Mouse (Mus musculus): ENCODE measurements around the gene Cdc16. TPM values are rescaled to one million over a fixed set of nuclear protein-coding genes. Genes with fewer than 3 reads are reported as not detected.

The Cdc16 gene
- total and polyA plus RNA-seq, 3 experiments: 55.1 to 94.3 (median 55.6) TPM

DNA sequence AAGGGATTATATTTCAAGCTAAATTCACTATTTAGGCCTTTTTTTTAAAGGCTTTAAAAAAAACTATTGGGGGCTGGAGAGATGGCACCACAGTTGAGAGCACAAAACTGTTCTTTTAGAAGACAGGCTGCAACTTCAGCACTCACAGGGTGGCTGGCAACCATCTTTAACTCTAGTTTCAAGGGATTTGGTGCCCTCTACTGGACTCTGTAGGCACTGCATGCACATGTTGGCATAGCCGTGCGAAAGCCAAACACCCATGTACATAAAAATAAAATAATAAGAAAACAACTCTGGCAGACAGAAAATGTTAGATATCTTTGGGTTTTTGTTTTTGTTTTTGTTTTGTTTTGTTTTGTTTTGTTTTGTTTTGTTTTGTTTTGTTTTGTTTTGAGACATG is 3.8 kb upstream of the Cdc16 start (continued):
- TF ChIP-seq NELFE (IDR thresholded peaks at IDR 0.05; ENCODE audit: low read depth, low read length) (no peak), SMC3 (IDR thresholded peaks at IDR 0.05; ENCODE audit: low read depth, low read length) (peak; percentile 82), MEF2A (IDR thresholded peaks at IDR 0.05; ENCODE audit: borderline replicate concordance, low read depth, low read length) (no peak), ZMIZ1 (IDR thresholded peaks at IDR 0.05; ENCODE audit: low read depth, low read length) (no peak), HCFC1 (IDR thresholded peaks at IDR 0.05; ENCODE audit: low read depth, low read length) (no peak), MAFK (IDR thresholded peaks at IDR 0.05; ENCODE audit: insufficient replicate concordance, low read length) (no peak), CHD1 (IDR thresholded peaks at IDR 0.05; ENCODE audit: low read depth, low read length) (no peak), ZKSCAN1 (IDR thresholded peaks at IDR 0.05; ENCODE audit: borderline replicate concordance, low read depth, low read length) (no peak), TBP (conservative IDR thresholded peaks at IDR 0.05; ENCODE audit: low read depth, low read length) (no peak), MXI1 (IDR thresholded peaks at IDR 0.05; ENCODE audit: low read depth, low read length) (no peak)

DNA sequence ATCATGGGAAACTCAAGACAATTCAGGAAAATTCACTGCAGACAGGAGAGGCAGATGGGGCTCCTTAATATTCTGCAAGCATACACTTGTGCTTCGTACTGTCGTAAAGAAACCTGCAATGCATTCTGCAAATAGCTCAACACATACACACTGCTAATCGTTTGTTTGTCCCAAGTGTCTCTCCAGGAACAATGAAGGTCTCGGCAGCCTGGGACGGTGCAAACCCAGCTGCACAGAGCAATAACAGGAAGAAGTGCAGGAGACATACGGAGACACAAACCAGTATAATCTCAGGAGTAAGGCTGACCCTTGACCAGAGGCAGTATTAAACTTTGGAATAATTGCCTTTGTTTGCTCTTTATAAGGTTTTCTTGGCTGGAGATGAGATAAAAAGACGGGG is 996 bp upstream of the Cdc16 start:
- peaks cover 0 to 29% of the 10 kb centered on the region in 2 experiments; a peak in 2 of 4 replicates for H3K4me1 ChIP-seq (ENCODE audit: control insufficient read depth in 1 of 2, insufficient read depth in 2 of 2)
- H3K36me3 ChIP-seq (replicated peaks in 1 of 2; ENCODE audit: control insufficient read depth in 1 of 2, insufficient read depth in 1 of 2, low read length in 1 of 2): peaks cover 8 to 19% of the 10 kb centered on the region in 2 experiments
- in situ Hi-C loops (cut with MboI; ENCODE audit: low pct_ligation_motif_present, low pct_unique_long_range_greater_than_20kb, low sequenced_read_pairs) (no loop called here), dilution Hi-C loops (cut with MboI; ENCODE audit: extremely low pct_ligation_motif_present, extremely low pct_unique_long_range_greater_than_20kb, low sequenced_read_pairs) (no loop called here)
- no peak overlapping the region for H3K27ac ChIP-seq (ENCODE audit: insufficient read depth, low read depth)
- H3K4me3 ChIP-seq (replicated peaks in 1 of 3; ENCODE audit: low read depth in 2 of 3, low read length in 2 of 3, poor library complexity in 1 of 3): no peak overlapping the region
- no peak overlapping the region for H3K9ac ChIP-seq (ENCODE audit: insufficient read depth, low read depth)
- H3K4me2 ChIP-seq (ENCODE audit: insufficient read depth, low read depth, poor library complexity, severe bottlenecking): no peak overlapping the region
- DNase-seq (ENCODE audit: extremely low read depth): no peak
- H3K79me2 ChIP-seq (replicated peaks; ENCODE audit: control insufficient read depth, extremely low read depth, insufficient read depth, poor library complexity, severe bottlenecking): peaks cover 26% of the 10 kb centered on the region
- TF ChIP-seq NRF1 (IDR thresholded peaks at IDR 0.05; ENCODE audit: low read depth, low read length): no peak
- H3K9me3 ChIP-seq (replicated peaks; ENCODE audit: low read length): no peaks in the 10 kb centered on the region
- H3K27me3 ChIP-seq (replicated peaks): no peaks in the 10 kb centered on the region

GRCm38 (mm10) chr8:13757805-13758727 is 590 bp downstream of the Cdc16 start:
- H3K36me3 ChIP-seq (replicated peaks in 1 of 2; ENCODE audit: control insufficient read depth in 1 of 2, insufficient read depth in 1 of 2, low read length in 1 of 2): peaks cover 19 to 34% of the 10 kb centered on the region in 2 experiments
- peaks cover 0 to 29% of the 10 kb centered on the region in 2 experiments; a peak in 2 of 4 replicates for H3K4me1 ChIP-seq (ENCODE audit: control insufficient read depth in 1 of 2, insufficient read depth in 2 of 2)
- dilution Hi-C loops (cut with MboI; ENCODE audit: extremely low pct_ligation_motif_present, extremely low pct_unique_long_range_greater_than_20kb, low sequenced_read_pairs): no loop called here
- peaks cover 26% of the 10 kb centered on the region for H3K79me2 ChIP-seq (replicated peaks; ENCODE audit: control insufficient read depth, extremely low read depth, insufficient read depth, poor library complexity, severe bottlenecking)
- DNase-seq (ENCODE audit: extremely low read depth): peak; percentile 62
- H3K27ac ChIP-seq (ENCODE audit: insufficient read depth, low read depth): peak overlapping the region; percentile 9; the same call in 1 of the 2 replicates
- H3K4me3 ChIP-seq (replicated peaks in 1 of 3; ENCODE audit: low read depth in 2 of 3, low read length in 2 of 3, poor library complexity in 1 of 3): peak overlapping the region; percentile 82 to 98 (median 97)
- H3K9ac ChIP-seq (ENCODE audit: insufficient read depth, low read depth): peak overlapping the region; percentile 98
- H3K4me2 ChIP-seq (ENCODE audit: insufficient read depth, low read depth, poor library complexity, severe bottlenecking): peak overlapping the region; percentile 64
- in situ Hi-C loops (cut with MboI; ENCODE audit: low pct_ligation_motif_present, low pct_unique_long_range_greater_than_20kb, low sequenced_read_pairs): no loop called here
- TF ChIP-seq UBTF (IDR thresholded peaks at IDR 0.05; ENCODE audit: low read depth, low read length) (0 out of 2 replicates have a peak, but pooled peaks have one; percentile 2), CTCF (conservative IDR thresholded peaks at IDR 0.05 in 1 of 2, IDR thresholded peaks at IDR 0.05 in 1 of 2; ENCODE audit: low read depth in 2 of 2, low read length in 2 of 2) (peak; percentile 46 to 76; a peak in 3 of 4 replicates), CHD2 (IDR thresholded peaks at IDR 0.05; ENCODE audit: low read length) (no peak; the same call in 1 of the 2 replicates), MYC (IDR thresholded peaks at IDR 0.05; ENCODE audit: low read depth, low read length) (0 out of 2 replicates have a peak, but pooled peaks have one; percentile 2), MXI1 (IDR thresholded peaks at IDR 0.05; ENCODE audit: low read depth, low read length) (peak; percentile 27; the same call in 1 of the 2 replicates), PAX5 (IDR thresholded peaks at IDR 0.05; ENCODE audit: low read length) (no peak), SMC3 (IDR thresholded peaks at IDR 0.05; ENCODE audit: low read depth, low read length) (peak; percentile 43), TBP (conservative IDR thresholded peaks at IDR 0.05; ENCODE audit: low read depth, low read length) (0 out of 2 replicates have a peak, but pooled peaks have one; percentile 32), RAD21 (IDR thresholded peaks at IDR 0.05; ENCODE audit: low read depth, low read length) (peak; percentile 57), SIN3A (IDR thresholded peaks at IDR 0.05; ENCODE audit: low read length) (peak; percentile 29; the same call in 1 of the 2 replicates), MAZ (IDR thresholded peaks at IDR 0.05; ENCODE audit: low read depth, low read length) (no peak)
- H3K9me3 ChIP-seq (replicated peaks; ENCODE audit: low read length): no peaks in the 10 kb centered on the region
- H3K27me3 ChIP-seq (replicated peaks): no peaks in the 10 kb centered on the region

Measured in CH12.LX (cell line).